Mouse (Mus musculus): ENCODE results near the gene Mri1. TPM values are rescaled to one million over a fixed set of nuclear protein-coding genes. Genes with fewer than 3 reads are reported as not detected.

Mri1 gene
- polyA plus RNA-seq, 1 experiment from 2014 or later = 68.9 TPM

DNA sequence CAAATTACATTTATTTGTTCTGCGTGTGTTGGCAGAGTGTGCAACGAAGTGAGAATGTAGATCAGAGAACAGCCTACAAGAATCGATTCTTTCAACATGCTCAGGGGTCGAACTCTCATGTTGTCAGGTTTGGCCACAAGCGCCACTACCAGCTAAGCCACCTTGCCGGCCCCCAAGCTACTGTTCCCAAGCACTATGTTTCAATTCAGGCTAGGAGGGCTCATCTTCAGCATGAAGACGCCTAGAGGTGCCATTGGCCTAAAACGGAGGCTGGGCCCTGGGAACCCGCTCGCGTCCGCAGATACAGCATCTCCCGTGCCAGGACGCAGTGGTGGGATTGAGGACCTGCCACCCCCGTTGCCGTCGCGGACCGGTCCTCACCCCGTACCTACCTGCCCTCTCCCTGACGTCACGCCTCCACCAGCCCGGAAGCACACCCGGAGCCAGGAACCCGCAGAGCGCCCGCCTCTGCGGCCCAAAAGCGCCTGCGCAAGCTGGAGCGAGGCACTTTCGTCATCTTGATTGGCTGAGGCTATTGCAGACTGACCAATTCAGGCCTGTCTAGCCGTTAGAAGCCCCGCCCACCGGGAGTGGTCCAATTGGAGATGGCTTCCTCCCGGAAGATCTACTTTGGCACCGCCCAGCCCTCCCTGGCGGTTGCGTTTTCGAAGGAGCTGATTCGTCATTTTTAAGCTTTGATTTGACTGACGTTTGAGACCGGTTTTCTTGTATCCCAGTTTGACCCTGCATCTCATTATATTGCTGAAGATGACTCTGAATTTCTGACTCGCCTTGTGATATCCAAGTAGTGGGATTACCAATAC, 13.0 kb upstream of the Mri1 start, which contains the start of gene Ccdc130:
Gene Ccdc130, minus strand, starts transcription at position 431 of the 824 bp plus-strand sequence.
- peak within 1 kb of the TSS; percentile 62 for H3K9ac ChIP-seq
- peak within 1 kb of the TSS; percentile 69 for H3K4me2 ChIP-seq
- ATAC-seq (ENCODE audit: insufficient read depth, low FRiP score, low read depth) = peak; percentile 100
- WGBS = 1% methylated on average over 44 of the region's 44 CpGs
- peak within 1 kb of the TSS; percentile 74 for H3K4me3 ChIP-seq (replicated peaks)
- H3K4me1 ChIP-seq = peaks cover 3% of the 10 kb centered on the region; the same call in 1 of the 2 replicates
- H3K9me3 ChIP-seq = no peaks in the 10 kb centered on the region
- H3K27me3 ChIP-seq (replicated peaks) = no peaks in the 10 kb centered on the region
- H3K27ac ChIP-seq = peak within 1 kb of the TSS; percentile 52; the same call in 1 of the 2 replicates
- H3K36me3 ChIP-seq = 0 out of 2 replicates have a peak, but pooled peaks cover 7% of the 10 kb centered on the region

DNA sequence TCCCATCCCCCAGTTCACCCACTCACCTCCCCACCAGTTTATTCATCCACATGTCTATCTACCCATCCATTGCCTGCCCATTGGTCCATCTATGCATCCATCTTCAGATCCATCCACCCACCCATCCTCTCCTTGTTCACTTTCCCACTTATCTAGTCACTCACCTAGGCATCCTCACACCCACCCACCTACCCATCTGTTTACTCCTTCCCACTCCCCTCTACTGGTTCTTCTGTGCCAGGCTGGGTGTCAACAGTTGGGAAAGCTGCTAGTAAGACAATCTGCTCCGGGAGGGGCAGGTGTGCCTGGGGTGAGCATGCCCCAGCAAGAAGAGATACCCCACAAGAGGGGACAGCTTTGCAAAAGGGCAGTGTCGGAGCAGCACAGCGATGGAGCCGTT, 4.0 kb upstream of the Mri1 start:
- H3K9ac ChIP-seq = no peak overlapping the region
- no peak for ATAC-seq (ENCODE audit: insufficient read depth, low FRiP score, low read depth)
- peaks cover 12% of the 10 kb centered on the region for H3K4me1 ChIP-seq
- no peak overlapping the region for H3K27ac ChIP-seq
- 91% methylated on average over 4 of the region's 4 CpGs for WGBS
- no peak overlapping the region for H3K4me2 ChIP-seq
- no peaks in the 10 kb centered on the region for H3K27me3 ChIP-seq (replicated peaks)
- no peak overlapping the region for H3K4me3 ChIP-seq (replicated peaks)
- peaks cover 56% of the 10 kb centered on the region for H3K36me3 ChIP-seq
- H3K9me3 ChIP-seq = no peaks in the 10 kb centered on the region

DNA sequence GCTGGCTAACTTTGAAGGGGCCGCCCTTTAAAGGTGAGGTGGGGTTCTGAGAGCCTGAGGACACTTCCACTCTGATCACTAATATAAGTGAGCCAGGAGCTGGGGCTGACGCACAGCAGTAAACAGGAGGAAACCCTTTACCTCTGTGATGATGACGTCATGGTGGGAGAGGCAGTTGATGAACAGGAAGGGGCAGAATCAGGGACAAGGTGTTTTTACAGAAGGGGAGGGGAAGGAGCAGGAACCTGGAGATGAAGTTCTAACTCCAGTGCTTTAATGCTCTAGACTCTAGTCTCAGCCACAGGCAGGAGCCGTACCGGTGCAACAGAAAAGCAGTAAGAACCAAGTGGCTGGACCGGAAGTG, 686 bp downstream of the Mri1 start:
- ATAC-seq (ENCODE audit: insufficient read depth, low FRiP score, low read depth) = peak; percentile 25
- H3K9me3 ChIP-seq = no peaks in the 10 kb centered on the region
- peaks cover 15% of the 10 kb centered on the region for H3K4me1 ChIP-seq
- H3K4me3 ChIP-seq (replicated peaks) = peak overlapping the region; percentile 82
- WGBS = 13% methylated on average over 6 of the region's 6 CpGs
- peak overlapping the region; percentile 51 for H3K9ac ChIP-seq
- peak overlapping the region; percentile 94 for H3K27ac ChIP-seq
- no peaks in the 10 kb centered on the region for H3K27me3 ChIP-seq (replicated peaks)
- H3K36me3 ChIP-seq = peaks cover 48% of the 10 kb centered on the region
- peak overlapping the region; percentile 90 for H3K4me2 ChIP-seq

DNA sequence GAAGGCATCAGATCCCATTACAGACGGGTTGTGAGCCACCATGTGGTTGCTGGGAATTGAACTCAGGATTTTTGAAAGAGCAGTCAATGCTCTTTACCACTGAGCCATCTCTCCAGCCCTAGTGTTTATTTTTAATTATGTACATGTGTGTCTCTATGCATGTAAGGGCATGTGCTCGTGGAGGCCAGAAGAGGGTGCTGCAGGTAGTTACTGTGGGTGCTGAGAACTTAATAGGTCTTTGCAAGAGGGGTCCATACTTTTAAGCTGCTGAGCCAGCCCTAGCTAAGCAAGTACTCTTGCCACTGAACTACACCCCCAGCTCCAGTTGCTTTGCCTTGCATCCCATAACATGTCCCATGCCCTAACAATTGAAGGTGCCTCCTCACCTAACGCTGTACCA, 1.3 kb downstream of the Mri1 start:
- Histone ChIP-seq H3K4me1 (peaks cover 15% of the 10 kb centered on the region), H3K4me2 (peak overlapping the region; percentile 90), H3K36me3 (peaks cover 48% of the 10 kb centered on the region), H3K9ac (no peak overlapping the region), H3K4me3 (replicated peaks) (peak overlapping the region; percentile 82), H3K27me3 (replicated peaks) (no peaks in the 10 kb centered on the region), H3K9me3 (no peaks in the 10 kb centered on the region), H3K27ac (0 out of 2 replicates have a peak overlapping the region, but pooled peaks have one; percentile 94)
- WGBS = 72% methylated on average over 3 of the region's 3 CpGs
- ATAC-seq (ENCODE audit: insufficient read depth, low FRiP score, low read depth) = no peak

DNA sequence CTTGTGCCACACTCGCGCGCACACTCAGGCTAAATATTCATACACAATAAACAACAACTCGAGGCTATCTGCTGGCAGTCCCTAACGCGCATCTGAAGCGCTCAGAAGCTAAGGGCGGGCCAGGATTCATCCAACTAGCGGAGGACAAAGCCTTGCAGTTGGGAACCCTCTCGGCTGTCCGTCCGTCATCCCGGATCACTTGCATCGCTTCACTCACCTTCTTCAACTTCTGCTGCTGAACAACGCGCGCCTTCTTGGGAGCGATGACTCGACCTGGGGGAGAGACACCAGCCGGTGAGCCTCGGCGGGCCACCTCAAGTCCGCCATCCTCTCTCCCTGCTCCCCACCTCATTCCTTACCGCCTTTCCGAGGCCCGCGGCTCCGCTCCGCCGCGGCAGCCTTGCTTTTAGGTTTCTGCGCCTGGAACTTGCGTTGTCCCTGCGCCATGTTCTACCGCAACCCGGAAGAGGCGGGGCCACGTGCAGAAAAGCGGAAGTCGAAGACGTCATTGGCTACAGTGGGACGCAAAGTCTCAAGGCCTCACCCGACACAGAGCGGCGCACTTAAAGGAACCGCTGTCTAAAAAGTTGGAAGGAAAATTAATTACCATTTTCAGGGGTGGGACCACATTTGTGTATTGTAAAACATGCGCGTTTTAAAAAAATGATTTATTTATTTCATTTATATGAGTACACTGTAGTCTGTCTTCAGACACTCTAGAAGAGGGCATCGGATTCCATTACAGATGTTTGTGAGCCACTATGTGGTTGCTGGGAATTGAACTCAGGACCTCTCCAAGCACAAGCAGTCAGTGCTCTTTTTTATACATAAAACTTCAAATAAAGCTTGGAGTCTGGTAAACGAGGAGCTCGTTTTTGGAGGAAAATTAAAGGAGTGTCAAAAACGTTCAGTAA, 7.6 kb downstream of the Mri1 start, which contains the start of gene D8Ertd738e:
Gene D8Ertd738e, minus strand, starts transcription at position 463 of the 914 bp plus-strand sequence.
- Histone ChIP-seq H3K27ac (peak within 1 kb of the TSS; percentile 70), H3K4me2 (peak within 1 kb of the TSS; percentile 74), H3K4me1 (peaks cover 7% of the 10 kb centered on the region; the same call in 1 of the 2 replicates), H3K9ac (peak within 1 kb of the TSS; percentile 78), H3K9me3 (no peaks in the 10 kb centered on the region), H3K27me3 (replicated peaks) (no peaks in the 10 kb centered on the region), H3K36me3 (peaks cover 47% of the 10 kb centered on the region), H3K4me3 (replicated peaks) (peak within 1 kb of the TSS; percentile 87)
- WGBS = 4% methylated on average over 52 of the region's 52 CpGs
- peak; percentile 92 for ATAC-seq (ENCODE audit: insufficient read depth, low FRiP score, low read depth)

DNA sequence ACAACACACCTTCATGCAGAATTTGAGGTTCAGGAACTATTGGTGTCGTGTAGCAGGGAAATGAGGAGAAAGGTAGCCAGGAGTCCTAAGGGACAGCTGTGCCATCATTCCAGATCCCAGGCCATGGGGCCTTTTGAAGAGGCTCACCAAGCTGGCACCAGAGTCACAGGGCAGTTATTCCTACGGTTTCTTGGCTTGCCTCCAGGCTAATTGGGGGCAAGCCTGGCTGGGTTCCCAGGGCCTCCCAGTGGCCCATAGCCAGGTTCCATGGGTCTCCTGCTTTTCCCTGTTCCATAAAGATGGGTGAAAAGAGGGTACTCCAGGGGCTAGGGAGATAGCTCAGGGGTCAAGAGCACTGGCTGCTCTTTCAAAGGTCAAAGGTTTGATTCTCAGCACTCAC, 15.3 kb downstream of the Mri1 start:
- Histone ChIP-seq H3K4me2 (no peak overlapping the region), H3K27ac (no peak overlapping the region), H3K4me1 (no peaks in the 10 kb centered on the region), H3K9ac (no peak overlapping the region), H3K36me3 (peaks cover 20% of the 10 kb centered on the region), H3K27me3 (replicated peaks) (no peaks in the 10 kb centered on the region), H3K4me3 (replicated peaks) (no peak overlapping the region), H3K9me3 (no peaks in the 10 kb centered on the region)
- WGBS = 48% methylated on average over 2 of the region's 2 CpGs
- ATAC-seq (ENCODE audit: insufficient read depth, low FRiP score, low read depth) = no peak

DNA sequence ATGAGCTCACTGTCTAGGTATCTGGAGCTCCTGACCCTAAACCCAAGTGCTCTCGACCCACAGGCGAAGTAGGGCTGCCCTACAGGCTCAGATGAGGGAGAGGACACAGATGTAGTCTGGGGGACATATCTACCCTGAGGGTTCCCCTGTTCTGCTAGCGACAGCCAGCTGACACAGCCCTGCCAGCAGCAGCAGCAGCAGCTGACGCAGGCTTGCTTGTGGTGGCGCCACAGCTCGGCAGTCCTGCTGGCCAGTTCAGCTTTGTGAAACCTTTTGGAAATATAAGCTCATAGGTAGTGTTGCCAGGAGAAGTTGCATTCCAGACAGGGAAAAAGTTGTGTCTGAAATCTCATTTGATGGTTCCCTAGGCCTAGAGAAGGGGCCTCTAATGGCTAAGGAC, 16.0 kb downstream of the Mri1 start:
- peaks cover 14% of the 10 kb centered on the region for H3K36me3 ChIP-seq
- peaks cover 2% of the 10 kb centered on the region; the same call in 1 of the 2 replicates for H3K4me1 ChIP-seq
- no peak overlapping the region for H3K9ac ChIP-seq
- 66% methylated on average over 6 of the region's 6 CpGs for WGBS
- ATAC-seq (ENCODE audit: insufficient read depth, low FRiP score, low read depth) = no peak
- no peaks in the 10 kb centered on the region for H3K27me3 ChIP-seq (replicated peaks)
- no peak overlapping the region for H3K4me2 ChIP-seq
- H3K27ac ChIP-seq = no peak overlapping the region
- H3K9me3 ChIP-seq = no peaks in the 10 kb centered on the region
- no peak overlapping the region for H3K4me3 ChIP-seq (replicated peaks)

DNA sequence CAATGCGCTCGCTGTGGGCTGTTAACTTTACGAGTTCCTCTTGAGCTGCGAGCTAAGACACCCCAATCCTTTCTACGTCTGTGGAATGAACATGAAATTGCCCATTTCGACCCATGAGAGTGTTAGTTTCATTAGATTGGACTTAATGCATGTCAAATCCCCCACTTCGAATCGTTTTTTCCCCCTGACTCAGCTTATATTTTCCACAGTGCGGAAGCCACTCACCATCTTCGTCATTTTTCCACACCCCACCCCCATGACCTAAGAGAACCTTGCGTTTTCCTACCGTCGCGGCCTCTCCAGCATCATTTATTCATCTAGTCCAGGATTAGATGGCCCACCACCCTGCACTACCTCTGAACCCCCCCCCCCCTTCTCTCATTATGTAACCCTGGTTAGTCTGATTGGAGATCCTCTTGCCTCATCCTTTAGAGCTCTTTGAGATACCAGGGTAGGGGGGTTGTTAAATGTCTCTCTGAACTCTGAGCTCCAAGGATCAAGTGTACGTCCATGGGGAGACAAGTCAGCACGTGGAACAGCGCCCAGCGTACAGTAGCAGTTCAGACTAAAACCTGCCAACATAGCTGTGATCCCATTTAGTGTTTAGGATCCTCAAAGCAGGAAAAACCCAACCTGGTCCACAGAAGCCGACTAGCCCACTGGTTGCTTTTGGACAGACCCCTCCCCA, 19.4 kb downstream of the Mri1 start:
- peak overlapping the region; percentile 81 for H3K27ac ChIP-seq
- H3K4me1 ChIP-seq = peaks cover 10% of the 10 kb centered on the region; the same call in 1 of the 2 replicates
- no peaks in the 10 kb centered on the region for H3K9me3 ChIP-seq
- no peak for ATAC-seq (ENCODE audit: insufficient read depth, low FRiP score, low read depth)
- H3K4me3 ChIP-seq (replicated peaks) = peak overlapping the region; percentile 65
- H3K4me2 ChIP-seq = peak overlapping the region; percentile 78
- H3K9ac ChIP-seq = peak overlapping the region; percentile 58; the same call in 1 of the 2 replicates
- 11% methylated on average over 19 of the region's 19 CpGs for WGBS
- H3K27me3 ChIP-seq (replicated peaks) = no peaks in the 10 kb centered on the region
- no peaks in the 10 kb centered on the region for H3K36me3 ChIP-seq

DNA sequence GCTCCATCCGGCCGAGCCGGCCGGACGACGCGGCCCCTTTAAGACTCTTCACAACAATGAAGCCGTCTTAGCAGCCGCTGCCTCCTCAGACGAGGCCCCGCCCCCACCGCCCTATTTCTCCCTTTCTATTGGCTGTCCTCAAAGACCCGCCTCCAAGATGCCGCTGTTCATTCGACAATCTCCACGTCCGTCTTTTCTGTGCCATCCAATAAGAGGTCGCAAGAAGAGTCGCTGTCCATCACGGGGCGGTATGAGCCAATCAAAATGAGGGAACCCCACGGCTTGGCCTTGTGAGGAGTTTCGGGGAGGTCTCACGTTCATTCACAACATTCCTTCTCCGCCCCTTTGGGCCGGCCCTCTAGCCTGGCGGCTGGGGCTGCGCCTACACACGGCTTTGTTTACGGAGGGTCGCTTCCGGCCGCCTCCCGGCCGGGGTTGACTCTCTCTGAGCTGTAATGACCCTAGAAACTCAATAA, 20.1 kb downstream of the Mri1 start, which contains the start of gene Zswim4:
Gene Zswim4, minus strand, starts transcription at position 58 of the 476 bp plus-strand sequence.
- Histone ChIP-seq H3K4me1 (peaks cover 10% of the 10 kb centered on the region; the same call in 1 of the 2 replicates), H3K9me3 (no peaks in the 10 kb centered on the region), H3K36me3 (peaks cover 2% of the 10 kb centered on the region; the same call in 1 of the 2 replicates), H3K27me3 (replicated peaks) (no peaks in the 10 kb centered on the region), H3K9ac (peak within 1 kb of the TSS; percentile 95), H3K4me3 (replicated peaks) (peak within 1 kb of the TSS; percentile 99), H3K27ac (peak within 1 kb of the TSS; percentile 81), H3K4me2 (peak within 1 kb of the TSS; percentile 84)
- under 1% methylated on average over 35 of the region's 35 CpGs for WGBS
- peak; percentile 99 for ATAC-seq (ENCODE audit: insufficient read depth, low FRiP score, low read depth)

DNA sequence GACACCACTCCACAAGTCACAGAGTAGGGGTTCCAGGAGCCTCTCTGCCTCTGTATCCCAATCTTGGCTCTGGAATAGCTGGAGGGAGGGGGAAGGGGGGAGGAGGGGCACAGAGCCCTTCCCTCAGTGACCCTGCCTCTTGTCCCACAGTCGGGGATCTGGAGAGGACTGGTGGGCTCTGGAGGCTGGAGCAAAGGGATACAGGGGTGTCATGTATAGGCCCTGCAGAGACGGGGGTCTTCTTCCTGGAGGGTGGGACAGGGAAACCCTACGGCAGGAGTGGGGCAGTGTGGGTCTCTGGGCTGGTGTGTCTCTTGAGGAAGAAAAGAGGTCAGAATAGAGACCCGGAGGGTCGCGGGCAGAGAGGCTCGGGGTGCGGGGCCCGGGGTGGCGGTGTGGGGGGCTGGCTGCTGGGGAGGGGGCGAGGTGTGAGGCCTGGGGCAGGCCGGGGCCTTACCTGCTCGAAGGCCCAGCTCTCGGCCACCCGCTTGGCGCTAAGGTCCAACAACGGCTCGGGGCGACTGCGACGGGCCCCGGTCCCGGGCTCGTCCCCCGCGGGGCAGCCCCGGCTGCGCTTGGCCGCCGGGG, 20.6 kb downstream of the Mri1 start:
- Histone ChIP-seq H3K4me3 (replicated peaks) (peak overlapping the region; percentile 99), H3K4me1 (peaks cover 10% of the 10 kb centered on the region; the same call in 1 of the 2 replicates), H3K36me3 (peaks cover 4% of the 10 kb centered on the region; the same call in 1 of the 2 replicates), H3K4me2 (peak overlapping the region; percentile 84), H3K27me3 (replicated peaks) (no peaks in the 10 kb centered on the region), H3K9ac (peak overlapping the region; percentile 95), H3K27ac (peak overlapping the region; percentile 65), H3K9me3 (no peaks in the 10 kb centered on the region)
- ATAC-seq (ENCODE audit: insufficient read depth, low FRiP score, low read depth) = peak; percentile 1; the same call in 1 of the 2 replicates
- 2% methylated on average over 14 of the region's 30 CpGs for WGBS
